Mouse (Mus musculus) E14TG2a.4 (cell line): Measurements from ENCODE around the gene Agtpbp1.

Experiments used
- CTCF ChIP-seq: conservative IDR thresholded peaks from 2 replicates; pipeline ENCODE4 v1.5.1; 2014; ENCODE audit warnings: low read length
- NANOG ChIP-seq: IDR thresholded peaks from 2 replicates; pipeline ENCODE4 v1.6.1; 2014; ENCODE audit warnings: borderline replicate concordance, low read length, mixed read lengths
- POU5F1 ChIP-seq: IDR thresholded peaks from 2 replicates; pipeline ENCODE4 v1.6.1; 2014; ENCODE audit warnings: low read length, borderline replicate concordance

DNA sequence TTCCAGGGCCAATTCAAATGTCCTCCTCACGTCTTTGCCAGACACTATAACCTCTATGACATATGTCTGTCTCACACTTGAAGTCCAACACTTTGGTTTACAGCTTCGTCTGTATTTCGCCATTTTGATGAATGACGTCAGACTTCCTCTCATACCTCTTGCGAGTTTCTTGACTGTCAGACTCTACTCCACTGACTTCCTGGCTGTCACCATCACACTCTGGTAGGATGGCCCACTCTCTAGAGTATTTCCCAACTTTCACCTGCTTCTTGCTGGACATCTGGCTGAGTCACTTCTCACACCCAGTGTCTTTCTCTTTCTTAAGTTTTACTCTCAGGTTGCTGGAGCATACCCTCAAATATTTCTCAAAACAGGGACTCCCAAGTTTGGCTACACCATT is 98.8 kb downstream of the Agtpbp1 start:
- TF ChIP-seq CTCF: no peak
- TF ChIP-seq NANOG: no peak
- TF ChIP-seq POU5F1: no peak
